Mouse (Mus musculus) kidney, embryonic 16.5 days (tissue): ENCODE measurements around the gene H2al1h. TPM values are rescaled to one million over a fixed set of nuclear protein-coding genes. Genes with fewer than 3 reads are reported as not detected.

Experiments
- ATAC-seq: fragments of 200-750 bp; cut with Nextera tagmentation; 2 replicates; pipeline ENCODE4 v1.8.0; 2017; ENCODE audit warnings: moderate TSS enrichment; ENCODE audit not compliant: low FRiP score, low TSS enrichment
- H3K27ac ChIP-seq: fragments of 300-500 bp; sonication (generic); 2 replicates; pipeline ENCODE4 v1.5.1; 2014; ENCODE audit warnings: low read length
- H3K27me3 ChIP-seq: fragments of 300-500 bp; sonication (generic); 2 replicates; pipeline ENCODE4 v1.6.1; 2014; ENCODE audit warnings: low read length, control low read depth, mixed read lengths; ENCODE audit not compliant: insufficient read depth
- H3K36me3 ChIP-seq: fragments of 300-500 bp; sonication (generic); 2 replicates; pipeline ENCODE4 v1.6.1; 2014; ENCODE audit warnings: low read length, control low read depth, mixed read lengths; ENCODE audit not compliant: insufficient read depth
- H3K4me1 ChIP-seq: fragments of 300-500 bp; sonication (generic); 2 replicates; pipeline ENCODE4 v1.6.1; 2014; ENCODE audit warnings: low read length, control low read depth, mixed read lengths; ENCODE audit not compliant: insufficient read depth
- H3K4me2 ChIP-seq: fragments of 300-500 bp; sonication (generic); replicated peaks from 2 replicates; pipeline ENCODE4 v1.6.1; 2014; ENCODE audit warnings: low read depth, low read length
- H3K4me3 ChIP-seq: fragments of 300-500 bp; sonication (generic); 2 replicates; pipeline ENCODE4 v1.5.1; 2014; ENCODE audit warnings: mild to moderate bottlenecking, low read length
- H3K9ac ChIP-seq: fragments of 300-500 bp; sonication (generic); replicated peaks from 2 replicates; pipeline ENCODE4 v1.6.1; 2014; ENCODE audit warnings: low read length
- H3K9me3 ChIP-seq: fragments of 300-500 bp; sonication (generic); 2 replicates; pipeline ENCODE4 v1.6.1; 2016; ENCODE audit warnings: low read length, control low read depth
- WGBS: fragments of 180-500 bp; shearing (Covaris S2); extraction: QIAGEN DNeasy Blood & Tissue Kit; methylation state at CpG from one replicate; pipeline ENCODE4 v1.1.7; 2014; 5-methylcytosine and 5-hydroxymethylcytosine counted together
- polyA plus RNA-seq: library from polyadenylated mRNA; unstranded; fragments of >200 nt; fragmentation: Nextera tagmentation; extraction: Ambion mirVana; gene quantifications from 2 replicates; pipeline ENCODE4 v1.2.1, GENCODE M21; 2015

Gene H2al1h
- polyA plus RNA-seq, 1 experiment from 2014 or later = not detected

DNA sequence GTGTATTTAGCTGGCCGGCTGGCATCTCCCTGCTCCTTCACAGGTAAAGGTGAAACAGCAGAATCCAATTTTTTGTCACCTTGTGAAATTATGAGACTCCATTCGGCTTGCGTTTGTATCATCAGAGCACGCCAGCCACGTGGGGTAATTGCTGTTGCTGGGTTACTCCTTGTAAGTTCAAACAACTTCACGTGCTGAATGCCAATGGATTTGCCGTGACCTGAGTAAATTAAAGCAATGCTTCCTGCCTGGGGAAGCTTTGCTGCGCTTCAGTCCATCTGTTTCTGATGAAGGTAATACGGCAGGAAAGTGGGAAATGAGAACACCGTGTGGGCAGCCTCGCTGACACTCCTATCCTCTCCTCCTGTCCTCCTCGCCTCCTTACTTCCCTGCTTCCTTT lies 43.9 kb downstream of the H2al1h start:
- H3K4me1 ChIP-seq = no peaks in the 10 kb centered on the region
- no peak overlapping the region for H3K4me2 ChIP-seq
- H3K9ac ChIP-seq = no peak overlapping the region
- H3K27ac ChIP-seq = no peak overlapping the region
- no peak overlapping the region for H3K4me3 ChIP-seq
- no peaks in the 10 kb centered on the region for H3K9me3 ChIP-seq
- H3K36me3 ChIP-seq = no peaks in the 10 kb centered on the region
- 65% methylated on average over 12 of the region's 12 CpGs for WGBS
- H3K27me3 ChIP-seq = peaks cover 13% of the 10 kb centered on the region; the same call in 1 of the 2 replicates
- no peak for ATAC-seq

Other genes with a start within 250 kb of the H2al1h start
- not detected in 2 replicates for gene H2al1a, start 22.2 kb upstream of the H2al1h start, polyA plus RNA-seq
- not detected in 2 replicates for gene H2al1b, start 19.1 kb upstream of the H2al1h start, polyA plus RNA-seq
- gene H2al1c, start 15.8 kb upstream of the H2al1h start, polyA plus RNA-seq = not detected in 2 replicates
- not detected in 2 replicates for gene H2al1d, start 12.7 kb upstream of the H2al1h start, polyA plus RNA-seq
- gene H2al1e, start 9.6 kb upstream of the H2al1h start, polyA plus RNA-seq = not detected in 2 replicates
- not detected in 2 replicates for gene H2al1f, start 6.3 kb upstream of the H2al1h start, polyA plus RNA-seq
- gene H2al1g, start 3.2 kb upstream of the H2al1h start, polyA plus RNA-seq = not detected in 2 replicates
- gene H2al1i, start 3.2 kb downstream of the H2al1h start, polyA plus RNA-seq = not detected in 2 replicates
- gene H2al1j, start 6.3 kb downstream of the H2al1h start, polyA plus RNA-seq = not detected in 2 replicates